Mouse (Mus musculus): ENCODE measurements at regions not wholly inside any gene's neighbourhood (a gene's known extent, or its start where the extent isn't known, plus 50 kb on each side); places are given as distances from the start of the nearest gene placed in this dataset.

- TF ChIP-seq CTCF (IDR thresholded peaks at IDR 0.05; ENCODE audit: borderline replicate concordance, control insufficient read depth, extremely low read depth, insufficient read depth, low read length, poor library complexity), result no peak
- no peak for TF ChIP-seq POLR2A (IDR thresholded peaks at IDR 0.05; ENCODE audit: control insufficient read depth, extremely low read depth, insufficient read depth, low read length, poor library complexity)
Measured at GRCm38 (mm10) chr2:12797615-12798169, 126.1 kb upstream of the Pter start.

Data from thymus, adult 2 months (tissue).